20 mouse cellular contexts compared by ENCODE assay signal in the genomic region with DNA sequence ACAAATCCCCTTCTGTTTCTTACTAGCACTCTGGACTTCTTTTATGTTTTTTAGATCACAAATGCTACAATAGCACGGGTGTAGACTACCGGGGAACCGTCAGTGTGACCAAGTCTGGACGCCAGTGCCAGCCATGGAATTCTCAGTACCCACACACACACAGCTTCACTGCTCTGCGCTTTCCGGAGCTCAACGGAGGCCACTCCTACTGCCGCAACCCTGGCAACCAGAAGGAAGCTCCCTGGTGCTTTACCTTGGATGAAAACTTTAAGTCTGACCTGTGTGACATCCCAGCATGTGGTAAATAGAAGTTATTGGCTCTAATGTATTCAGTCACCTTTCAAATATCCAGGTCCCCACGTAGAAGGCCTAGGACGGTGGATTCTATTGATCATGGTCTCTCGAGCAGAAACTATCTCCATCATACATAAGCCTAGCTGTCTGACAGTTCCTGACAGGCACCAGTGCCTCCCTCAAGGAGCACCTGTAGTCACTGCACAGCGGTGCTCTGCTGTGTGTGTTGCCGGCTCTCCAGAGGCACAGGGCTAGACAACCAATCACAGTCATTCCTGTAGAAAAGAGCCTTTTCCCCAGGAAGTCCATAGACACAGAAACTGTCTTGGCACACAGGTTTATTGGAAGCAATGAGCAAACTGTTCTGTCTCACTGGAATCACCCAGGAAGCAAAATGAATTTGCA.
DNase-seq lines count a peak whose midpoint lies in the region; ATAC-seq lines count a peak whose summit lies in the region.
"Had no signal": no experiment of that assay in that cellular context is flagged by ENCODE, and none has a peak within 500 bp of the region (broad histone marks: within the 10 kb centered on the region; RNA-seq: fewer than 3 reads in every experiment).

No protein-coding gene starts in this region.

- H3K27me3 ChIP-seq in forebrain, embryonic 11.5 days (ENCODE audit: control insufficient read depth, insufficient read depth, low read length) = no peaks in the 10 kb centered on the region
- H3K27me3 ChIP-seq in forebrain, embryonic 16.5 days (replicated peaks; ENCODE audit: control insufficient read depth, insufficient read depth, low read length) = no peaks in the 10 kb centered on the region
- no peaks in the 10 kb centered on the region for H3K27me3 ChIP-seq in neural tube, embryonic 14.5 days (ENCODE audit: control insufficient read depth, insufficient read depth, low read length)
- H3K27me3 ChIP-seq in neural tube, embryonic 15.5 days (replicated peaks) = no peaks in the 10 kb centered on the region
- H3K27me3 ChIP-seq: liver, embryonic 13.5 days had no signal

- H3K9ac ChIP-seq in forebrain, embryonic 11.5 days (ENCODE audit: low read length) = no peak overlapping the region
- no peak overlapping the region for H3K9ac ChIP-seq in forebrain, embryonic 16.5 days (replicated peaks; ENCODE audit: low read depth, low read length)
- no peak overlapping the region for H3K9ac ChIP-seq in neural tube, embryonic 14.5 days (replicated peaks; ENCODE audit: low read depth, low read length)
- no peak overlapping the region for H3K9ac ChIP-seq in neural tube, embryonic 15.5 days (replicated peaks)
- H3K9ac ChIP-seq: liver, embryonic 13.5 days had no signal

- H3K4me2 ChIP-seq in forebrain, embryonic 11.5 days (ENCODE audit: low read depth, low read length, severe bottlenecking) = no peak overlapping the region
- H3K4me2 ChIP-seq in forebrain, embryonic 16.5 days (ENCODE audit: low read length) = no peak overlapping the region
- H3K4me2 ChIP-seq in neural tube, embryonic 14.5 days (ENCODE audit: low read depth, low read length) = no peak overlapping the region
- no peak overlapping the region for H3K4me2 ChIP-seq in neural tube, embryonic 15.5 days
- H3K4me2 ChIP-seq: liver, embryonic 13.5 days had no signal

- no peaks in the 10 kb centered on the region for H3K36me3 ChIP-seq in forebrain, embryonic 11.5 days (ENCODE audit: control insufficient read depth, insufficient read depth, low read length)
- no peaks in the 10 kb centered on the region for H3K36me3 ChIP-seq in forebrain, embryonic 16.5 days (ENCODE audit: control insufficient read depth, insufficient read depth)
- H3K36me3 ChIP-seq in neural tube, embryonic 14.5 days (ENCODE audit: control insufficient read depth, insufficient read depth, low read length) = no peaks in the 10 kb centered on the region
- no peaks in the 10 kb centered on the region for H3K36me3 ChIP-seq in neural tube, embryonic 15.5 days
- H3K36me3 ChIP-seq: liver, embryonic 13.5 days had no signal

- intact Hi-C loops in left cerebral cortex, postnatal 36 days (cut with DNase I) = no loop called here

- no peak overlapping the region for H3K4me3 ChIP-seq in forebrain, embryonic 11.5 days (ENCODE audit: low read depth, low read length)
- H3K4me3 ChIP-seq in forebrain, embryonic 16.5 days (replicated peaks; ENCODE audit: low read length) = no peak overlapping the region
- H3K4me3 ChIP-seq in neural tube, embryonic 14.5 days (ENCODE audit: low read depth, low read length) = no peak overlapping the region
- no peak overlapping the region for H3K4me3 ChIP-seq in neural tube, embryonic 15.5 days (replicated peaks)
- H3K4me3 ChIP-seq: erythroblast, embryonic 14.5 days; liver, embryonic 13.5 days; myocyte had no signal

- H3K27ac ChIP-seq in forebrain, embryonic 11.5 days (ENCODE audit: low read depth, low read length) = no peak overlapping the region
- no peak overlapping the region for H3K27ac ChIP-seq in forebrain, embryonic 16.5 days (ENCODE audit: low read length)
- H3K27ac ChIP-seq in neural tube, embryonic 14.5 days (ENCODE audit: low read depth, low read length) = no peak overlapping the region
- no peak overlapping the region for H3K27ac ChIP-seq in neural tube, embryonic 15.5 days (replicated peaks)
- H3K27ac ChIP-seq: liver, embryonic 13.5 days had no signal

- 31% methylated on average over 13 of the region's 13 CpGs for WGBS in forebrain, embryonic 11.5 days
- 20% methylated on average over 13 of the region's 13 CpGs for WGBS in forebrain, embryonic 16.5 days
- 49% methylated on average over 13 of the region's 13 CpGs for WGBS in neural tube, embryonic 14.5 days
- 51% methylated on average over 13 of the region's 13 CpGs for WGBS in neural tube, embryonic 15.5 days
- WGBS in large intestine, adult 2 months = 38% methylated on average over 13 of the region's 13 CpGs

- H3K4me1 ChIP-seq in forebrain, embryonic 11.5 days (replicated peaks; ENCODE audit: control insufficient read depth, insufficient read depth, low read length) = no peaks in the 10 kb centered on the region; the same call in 1 of the 2 replicates
- no peaks in the 10 kb centered on the region; the same call in 1 of the 2 replicates for H3K4me1 ChIP-seq in forebrain, embryonic 16.5 days (replicated peaks; ENCODE audit: control insufficient read depth, insufficient read depth, low read length)
- H3K4me1 ChIP-seq in neural tube, embryonic 14.5 days (ENCODE audit: control insufficient read depth, insufficient read depth, low read length) = no peaks in the 10 kb centered on the region
- peaks cover 7% of the 10 kb centered on the region; the same call in 1 of the 2 replicates for H3K4me1 ChIP-seq in neural tube, embryonic 15.5 days
- H3K4me1 ChIP-seq: liver, embryonic 13.5 days had no signal

- ATAC-seq in forebrain, embryonic 11.5 days (replicated peaks; ENCODE audit: low FRiP score) = peak; percentile 65; the same call in 1 of the 2 replicates
- ATAC-seq in forebrain, embryonic 16.5 days = no peak
- ATAC-seq in neural tube, embryonic 14.5 days (ENCODE audit: low read depth) = peak; percentile 24; the same call in 1 of the 2 replicates
- no peak for ATAC-seq in neural tube, embryonic 15.5 days (ENCODE audit: low FRiP score)
- ATAC-seq: lung, postnatal 0 days had no signal

- no peak for DNase-seq in forebrain, embryonic 11.5 days (ENCODE audit: low spot score)
- peak; percentile 3 for DNase-seq in large intestine, adult 2 months (ENCODE audit: low read depth, low spot score)
- no peak for DNase-seq in right cerebral cortex, adult 18-20 months
- no peak for DNase-seq in left cerebral cortex, postnatal 36 days (ENCODE audit: low spot score in 2 of 2)
- DNase-seq in cerebellum, postnatal 14 days = no peak
- DNase-seq: cerebellum, adult 2 months; embryo, embryonic 11 days; heart, postnatal 36 days; kidney, adult 8-10 months; kidney, postnatal 36 days; layer of hippocampus, postnatal 36 days; liver, embryonic 13.5 days; right cerebral cortex, postnatal 25 days; thymus, postnatal 4 days had no signal

- no peaks in the 10 kb centered on the region for H3K9me3 ChIP-seq in forebrain, embryonic 11.5 days (ENCODE audit: control insufficient read depth, low read length)
- H3K9me3 ChIP-seq in forebrain, embryonic 16.5 days (ENCODE audit: control insufficient read depth, low read length) = no peaks in the 10 kb centered on the region
- no peaks in the 10 kb centered on the region for H3K9me3 ChIP-seq in neural tube, embryonic 14.5 days (ENCODE audit: control insufficient read depth, low read length)
- H3K9me3 ChIP-seq in neural tube, embryonic 15.5 days (replicated peaks) = no peaks in the 10 kb centered on the region
- H3K9me3 ChIP-seq: liver, embryonic 13.5 days had no signal

Comparison
In these comparisons a context has a peak if more than half of its experiments do, and no peak if none do; other contexts are left out.
1. ATAC-seq: peak in forebrain, embryonic 11.5 days (single experiment) and neural tube, embryonic 14.5 days (single experiment); none in forebrain, embryonic 16.5 days (single experiment) and neural tube, embryonic 15.5 days (single experiment).